Mouse (Mus musculus): ENCODE data around the gene Fam222b. TPM values are rescaled to one million over a fixed set of nuclear protein-coding genes. Genes with fewer than 3 reads are reported as not detected.

Fam222b gene
- polyA plus RNA-seq, 1 experiment from 2014 or later = 18.2 TPM

- ATAC-seq (replicated peaks; ENCODE audit: low FRiP score) = no peak
- no peak overlapping the region for H3K9ac ChIP-seq
- no peak overlapping the region for H3K4me3 ChIP-seq (replicated peaks)
- H3K27me3 ChIP-seq = no peaks in the 10 kb centered on the region
- H3K4me2 ChIP-seq = no peak overlapping the region
- H3K36me3 ChIP-seq = peaks cover 79% of the 10 kb centered on the region
- H3K27ac ChIP-seq = no peak overlapping the region
- no peaks in the 10 kb centered on the region for H3K4me1 ChIP-seq
- H3K9me3 ChIP-seq (replicated peaks) = no peaks in the 10 kb centered on the region
- WGBS = 85% methylated on average over 5 of the region's 5 CpGs
These were observed 51.7 kb downstream of the Fam222b start for GRCm38 (mm10) chr11:78146168-78146567.

GRCm38 (mm10) chr11:78146707-78147543, 52.5 kb downstream of the Fam222b start:
- Histone ChIP-seq H3K27ac (no peak overlapping the region), H3K36me3 (peaks cover 86% of the 10 kb centered on the region), H3K4me3 (replicated peaks) (no peak overlapping the region), H3K27me3 (no peaks in the 10 kb centered on the region), H3K9ac (no peak overlapping the region), H3K9me3 (replicated peaks) (no peaks in the 10 kb centered on the region), H3K4me1 (no peaks in the 10 kb centered on the region; the same call in 1 of the 2 replicates), H3K4me2 (no peak overlapping the region)
- no peak for ATAC-seq (replicated peaks; ENCODE audit: low FRiP score)
- 86% methylated on average over 6 of the region's 6 CpGs for WGBS

GRCm38 (mm10) chr11:78151161-78151560, 56.7 kb downstream of the Fam222b start:
- Histone ChIP-seq H3K4me1 (peaks cover 14% of the 10 kb centered on the region; the same call in 1 of the 2 replicates), H3K4me3 (replicated peaks) (no peak overlapping the region), H3K36me3 (peaks cover 91% of the 10 kb centered on the region), H3K9me3 (replicated peaks) (no peaks in the 10 kb centered on the region), H3K9ac (no peak overlapping the region), H3K27ac (no peak overlapping the region), H3K27me3 (no peaks in the 10 kb centered on the region), H3K4me2 (no peak overlapping the region)
- WGBS = 35% methylated on average over 1 of the region's 1 CpGs
- ATAC-seq (replicated peaks; ENCODE audit: low FRiP score) = no peak

- WGBS = 62% methylated on average over 9 of the region's 9 CpGs
- ATAC-seq (replicated peaks; ENCODE audit: low FRiP score) = no peak
- no peak overlapping the region for H3K4me3 ChIP-seq (replicated peaks)
- H3K36me3 ChIP-seq = peaks cover 93% of the 10 kb centered on the region
- no peak overlapping the region for H3K9ac ChIP-seq
- no peaks in the 10 kb centered on the region for H3K9me3 ChIP-seq (replicated peaks)
- no peak overlapping the region for H3K4me2 ChIP-seq
- peak overlapping the region; percentile 39 for H3K27ac ChIP-seq
- peaks cover 18% of the 10 kb centered on the region; the same call in 1 of the 2 replicates for H3K4me1 ChIP-seq
- no peaks in the 10 kb centered on the region for H3K27me3 ChIP-seq
These were observed 58.1 kb downstream of the Fam222b start for GRCm38 (mm10) chr11:78152299-78153231.

GRCm38 (mm10) chr11:78153778-78154177, 59.3 kb downstream of the Fam222b start:
- 90% methylated on average over 13 of the region's 13 CpGs for whole genome bisulfite sequencing
- no peak overlapping the region for H3K4me2 ChIP-seq
- peaks cover 21% of the 10 kb centered on the region; the same call in 1 of the 2 replicates for H3K4me1 ChIP-seq
- H3K27me3 ChIP-seq = no peaks in the 10 kb centered on the region
- H3K9ac ChIP-seq = no peak overlapping the region
- no peak; the same call in 1 of the 2 replicates for ATAC-seq (replicated peaks; ENCODE audit: low FRiP score)
- H3K9me3 ChIP-seq (replicated peaks) = no peaks in the 10 kb centered on the region
- H3K27ac ChIP-seq = no peak overlapping the region
- peaks cover 94% of the 10 kb centered on the region for H3K36me3 ChIP-seq
- no peak overlapping the region for H3K4me3 ChIP-seq (replicated peaks)

- no peak for ATAC-seq (replicated peaks; ENCODE audit: low FRiP score)
- Histone ChIP-seq H3K36me3 (peaks cover 94% of the 10 kb centered on the region), H3K4me3 (replicated peaks) (no peak overlapping the region), H3K27ac (peak overlapping the region; percentile 37; the same call in 1 of the 2 replicates), H3K4me1 (peaks cover 37% of the 10 kb centered on the region), H3K9me3 (replicated peaks) (no peaks in the 10 kb centered on the region), H3K27me3 (no peaks in the 10 kb centered on the region), H3K9ac (no peak overlapping the region), H3K4me2 (no peak overlapping the region)
- WGBS = 85% methylated on average over 5 of the region's 5 CpGs
These were observed 61.2 kb downstream of the Fam222b start for GRCm38 (mm10) chr11:78155674-78156073.

DNA sequence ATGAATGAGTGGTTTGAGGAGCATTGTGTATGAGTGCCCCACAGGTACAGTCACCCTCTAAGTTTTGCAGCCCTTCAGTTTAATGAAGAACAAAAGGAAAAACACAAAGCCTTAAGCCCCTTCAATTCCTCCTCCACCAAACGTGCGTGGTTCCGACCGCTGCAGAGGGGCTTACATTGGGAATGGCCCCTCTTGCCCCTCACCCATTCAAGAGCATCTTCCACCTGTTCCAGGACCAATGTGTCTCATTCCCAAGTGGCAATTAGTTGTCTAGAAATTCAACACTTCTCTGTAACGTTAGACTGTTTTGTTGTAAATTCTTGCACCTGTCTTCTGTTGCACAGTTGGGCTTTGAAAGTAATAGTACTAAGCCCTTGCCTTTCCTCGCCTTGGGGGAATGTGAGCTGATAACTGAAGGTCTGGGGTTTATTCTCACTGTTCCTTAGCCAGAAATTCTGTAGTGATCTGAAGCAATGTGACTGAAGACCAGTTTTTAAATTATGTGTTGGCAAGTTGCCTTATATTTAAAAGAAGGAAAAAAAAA, 61.8 kb downstream of the Fam222b start:
- Histone ChIP-seq H3K9me3 (replicated peaks) (no peaks in the 10 kb centered on the region), H3K4me2 (no peak overlapping the region), H3K36me3 (peaks cover 94% of the 10 kb centered on the region), H3K27me3 (no peaks in the 10 kb centered on the region), H3K9ac (no peak overlapping the region), H3K27ac (peak overlapping the region; percentile 37; the same call in 1 of the 2 replicates), H3K4me1 (peaks cover 42% of the 10 kb centered on the region), H3K4me3 (replicated peaks) (no peak overlapping the region)
- no peak for ATAC-seq (replicated peaks; ENCODE audit: low FRiP score)
- 57% methylated on average over 6 of the region's 6 CpGs for WGBS

- H3K36me3 ChIP-seq = peaks cover 91% of the 10 kb centered on the region
- no peak overlapping the region for H3K4me3 ChIP-seq (replicated peaks)
- no peaks in the 10 kb centered on the region for H3K9me3 ChIP-seq (replicated peaks)
- peaks cover 55% of the 10 kb centered on the region for H3K4me1 ChIP-seq
- no peak overlapping the region for H3K9ac ChIP-seq
- 33% methylated on average over 2 of the region's 2 CpGs for WGBS
- H3K27me3 ChIP-seq = no peaks in the 10 kb centered on the region
- H3K4me2 ChIP-seq = 0 out of 2 replicates have a peak overlapping the region, but pooled peaks have one; percentile 7
- 0 out of 2 replicates have a peak, but pooled peaks have one; percentile 26 for ATAC-seq (replicated peaks; ENCODE audit: low FRiP score)
- peak overlapping the region; percentile 60 for H3K27ac ChIP-seq
These were observed 64.6 kb downstream of the Fam222b start for GRCm38 (mm10) chr11:78159096-78159495.

- Histone ChIP-seq H3K4me2 (0 out of 2 replicates have a peak overlapping the region, but pooled peaks have one; percentile 7), H3K36me3 (peaks cover 86% of the 10 kb centered on the region), H3K4me1 (peaks cover 55% of the 10 kb centered on the region), H3K9ac (no peak overlapping the region), H3K9me3 (replicated peaks) (no peaks in the 10 kb centered on the region), H3K27ac (peak overlapping the region; percentile 60), H3K27me3 (no peaks in the 10 kb centered on the region), H3K4me3 (replicated peaks) (no peak overlapping the region)
- no peak for ATAC-seq (replicated peaks; ENCODE audit: low FRiP score)
- 72% methylated on average over 7 of the region's 7 CpGs for WGBS
These were observed 65.1 kb downstream of the Fam222b start for GRCm38 (mm10) chr11:78159557-78159956.

DNA sequence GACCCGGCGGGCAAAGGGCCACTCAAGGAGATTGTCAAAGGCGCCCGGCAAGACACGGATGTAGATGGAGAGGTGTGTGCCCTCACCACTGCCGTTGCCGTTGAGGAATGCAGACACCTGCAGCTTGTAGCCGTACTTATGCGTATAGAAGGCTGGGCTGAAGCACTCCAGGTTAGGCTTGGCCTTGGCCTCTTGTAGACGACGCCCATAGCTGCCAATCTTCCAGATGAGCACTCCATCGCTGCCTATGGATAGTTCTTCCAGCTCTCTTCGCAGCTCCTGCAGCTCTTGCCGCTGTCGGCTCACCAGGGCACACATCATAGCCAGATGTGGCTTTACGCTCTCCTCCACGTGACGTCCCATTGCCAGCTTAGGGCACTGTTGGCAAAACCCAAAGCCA, 65.7 kb downstream of the Fam222b start:
- WGBS = 86% methylated on average over 18 of the region's 18 CpGs
- H3K9me3 ChIP-seq (replicated peaks) = no peaks in the 10 kb centered on the region
- H3K27ac ChIP-seq = peak overlapping the region; percentile 60; the same call in 1 of the 2 replicates
- peaks cover 55% of the 10 kb centered on the region for H3K4me1 ChIP-seq
- H3K4me2 ChIP-seq = no peak overlapping the region
- H3K9ac ChIP-seq = no peak overlapping the region
- H3K36me3 ChIP-seq = peaks cover 80% of the 10 kb centered on the region
- ATAC-seq (replicated peaks; ENCODE audit: low FRiP score) = no peak
- H3K4me3 ChIP-seq (replicated peaks) = no peak overlapping the region
- no peaks in the 10 kb centered on the region for H3K27me3 ChIP-seq

DNA sequence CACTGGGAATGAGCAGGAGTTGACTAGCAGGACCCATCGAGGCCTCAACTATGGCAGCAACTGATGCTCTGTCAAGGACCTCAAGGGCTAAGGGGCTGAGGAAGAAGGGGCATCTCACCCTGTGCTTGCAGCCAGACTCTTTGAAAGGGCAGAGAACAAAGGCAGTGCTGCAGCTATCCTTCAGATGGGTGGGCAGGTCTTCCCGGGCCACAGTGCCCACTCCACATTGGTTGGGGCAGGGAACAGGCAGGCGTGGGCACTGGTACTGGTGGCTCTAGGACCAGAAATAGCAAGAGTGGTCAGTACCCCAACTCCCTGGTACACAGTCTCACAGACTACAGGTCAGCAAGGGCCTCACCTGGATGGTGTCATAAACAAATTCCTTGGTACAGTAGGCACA, 66.2 kb downstream of the Fam222b start:
- WGBS = 88% methylated on average over 3 of the region's 3 CpGs
- no peak overlapping the region for H3K4me3 ChIP-seq (replicated peaks)
- H3K9me3 ChIP-seq (replicated peaks) = no peaks in the 10 kb centered on the region
- no peak overlapping the region for H3K9ac ChIP-seq
- H3K27me3 ChIP-seq = no peaks in the 10 kb centered on the region
- peaks cover 57% of the 10 kb centered on the region for H3K4me1 ChIP-seq
- no peak overlapping the region for H3K4me2 ChIP-seq
- ATAC-seq (replicated peaks; ENCODE audit: low FRiP score) = no peak
- H3K27ac ChIP-seq = 0 out of 2 replicates have a peak overlapping the region, but pooled peaks have one; percentile 41
- peaks cover 75% of the 10 kb centered on the region for H3K36me3 ChIP-seq
